Mouse (Mus musculus) ES-Bruce4 (cell line): ENCODE measurements around the gene Ebp. TPM values are rescaled to one million over a fixed set of nuclear protein-coding genes. Genes with fewer than 3 reads are reported as not detected.

Source experiments
- H3K27ac ChIP-seq: 2 replicates; pipeline ENCODE4 v1.5.1; 2012; ENCODE audit warnings: low read length, inconsistent platforms; ENCODE audit not compliant: insufficient read depth
- H3K27me3 ChIP-seq: 2 replicates; pipeline ENCODE4 v1.6.1; 2012; ENCODE audit warnings: mild to moderate bottlenecking, low read length, inconsistent platforms; ENCODE audit not compliant: control insufficient read depth, poor library complexity, insufficient read depth, severe bottlenecking
- H3K36me3 ChIP-seq: 2 replicates; pipeline ENCODE4 v1.6.1; 2012; ENCODE audit warnings: inconsistent platforms, mild to moderate bottlenecking, low read length, moderate library complexity; ENCODE audit not compliant: control insufficient read depth, poor library complexity, insufficient read depth, severe bottlenecking
- H3K4me1 ChIP-seq: one replicate; pipeline ENCODE4 v1.8.1; 2011; ENCODE audit warnings: low read length; ENCODE audit not compliant: control insufficient read depth, insufficient read depth
- H3K4me3 ChIP-seq: 2 replicates; pipeline ENCODE4 v1.5.1; 2011; ENCODE audit warnings: low read depth, mild to moderate bottlenecking, low read length
- H3K9ac ChIP-seq: 2 replicates; pipeline ENCODE4 v1.6.1; 2012; ENCODE audit warnings: low read depth, mild to moderate bottlenecking, inconsistent platforms; ENCODE audit not compliant: poor library complexity, severe bottlenecking
- H3K9me3 ChIP-seq: replicated peaks from 2 replicates; pipeline ENCODE4 v1.6.1; 2012; ENCODE audit warnings: mild to moderate bottlenecking, low read length, inconsistent platforms; ENCODE audit not compliant: control insufficient read depth, poor library complexity, insufficient read depth, severe bottlenecking
- CTCF ChIP-seq: IDR thresholded peaks from one replicate; pipeline ENCODE4 v1.8.1; 2011; ENCODE audit warnings: low read depth, low read length
- EP300 ChIP-seq: IDR thresholded peaks from 2 replicates; pipeline ENCODE4 v1.6.1; 2011; ENCODE audit warnings: low read depth, low read length; ENCODE audit not compliant: insufficient read depth
- POLR2A ChIP-seq: IDR thresholded peaks from one replicate; pipeline ENCODE4 v1.8.1; 2011; ENCODE audit warnings: low read length; ENCODE audit not compliant: insufficient read depth
- polyA plus RNA-seq: library from polyadenylated mRNA; stranded (reverse); fragments of >200 nt; gene quantifications from 2 replicates; pipeline ENCODE4 v1.2.4, GENCODE M21; 2011; ENCODE audit warnings: low read depth; ENCODE audit not compliant: missing spikeins, insufficient read depth, insufficient read length

Gene Ebp
- polyA plus RNA-seq = 57.6 and 59.1 TPM in 2 replicates

DNA sequence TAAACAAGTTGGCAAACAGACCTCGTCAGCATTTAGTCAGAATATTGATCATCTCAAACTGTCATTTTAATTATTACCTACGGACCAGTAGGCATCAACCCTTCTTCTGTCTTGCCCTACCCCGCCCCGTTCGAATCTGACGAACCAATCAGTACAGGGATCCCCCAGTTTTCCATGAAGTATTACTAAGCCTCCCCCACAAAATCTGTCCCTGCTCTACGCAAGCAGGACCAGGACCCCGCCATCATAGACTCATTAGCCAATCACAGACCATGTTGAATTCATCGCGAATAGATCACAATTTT, at the start of gene Ebp:
Gene Ebp (minus strand): TSS at position 94 of the 305 bp plus-strand sequence.
- Histone ChIP-seq H3K9me3 (no peaks in the 10 kb centered on the region), H3K27ac (peak within 1 kb of the TSS; percentile 72), H3K36me3 (no peaks in the 10 kb centered on the region), H3K4me3 (peak within 1 kb of the TSS; percentile 71), H3K27me3 (no peaks in the 10 kb centered on the region), H3K9ac (peak within 1 kb of the TSS; percentile 27), H3K4me1 (peaks cover 2% of the 10 kb centered on the region)
- TF ChIP-seq CTCF (no peak), EP300 (no peak), POLR2A (no peak)

DNA sequence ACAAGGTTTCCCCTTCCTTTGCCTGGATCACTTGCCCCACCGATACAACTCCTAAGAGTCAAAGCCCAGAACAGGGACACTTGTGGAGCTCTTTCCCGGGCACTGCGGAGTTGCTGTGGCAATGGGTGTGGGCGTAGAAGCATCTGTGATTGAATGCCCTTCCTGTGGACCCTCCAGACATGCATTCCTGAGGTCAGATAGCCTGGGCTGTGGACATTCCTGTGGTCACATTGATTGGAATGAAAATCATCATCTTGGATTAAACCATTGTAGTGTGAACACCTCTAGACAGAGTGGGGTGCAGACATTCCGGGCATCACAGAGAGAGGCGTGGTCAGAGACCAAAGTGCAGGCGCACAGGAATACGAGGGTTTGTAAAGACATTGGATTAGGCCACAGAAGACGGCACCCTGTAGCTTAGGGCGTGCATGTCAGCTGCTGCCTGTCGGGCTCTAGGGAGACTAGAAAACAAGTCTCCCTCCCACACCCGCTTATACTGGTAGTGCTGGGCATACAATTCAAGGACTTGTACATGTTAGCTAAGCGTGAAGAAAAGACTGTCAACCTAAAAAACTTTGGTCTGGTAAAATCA, 45.6 kb upstream of the Ebp start:
- no peaks in the 10 kb centered on the region for H3K27me3 ChIP-seq
- no peak overlapping the region for H3K4me3 ChIP-seq
- no peaks in the 10 kb centered on the region for H3K4me1 ChIP-seq
- TF ChIP-seq EP300 = peak; percentile 70; the same call in 1 of the 2 replicates
- TF ChIP-seq POLR2A = no peak
- no peak overlapping the region for H3K9ac ChIP-seq
- H3K27ac ChIP-seq = peak overlapping the region; percentile 67
- H3K9me3 ChIP-seq = no peaks in the 10 kb centered on the region
- H3K36me3 ChIP-seq = no peaks in the 10 kb centered on the region

DNA sequence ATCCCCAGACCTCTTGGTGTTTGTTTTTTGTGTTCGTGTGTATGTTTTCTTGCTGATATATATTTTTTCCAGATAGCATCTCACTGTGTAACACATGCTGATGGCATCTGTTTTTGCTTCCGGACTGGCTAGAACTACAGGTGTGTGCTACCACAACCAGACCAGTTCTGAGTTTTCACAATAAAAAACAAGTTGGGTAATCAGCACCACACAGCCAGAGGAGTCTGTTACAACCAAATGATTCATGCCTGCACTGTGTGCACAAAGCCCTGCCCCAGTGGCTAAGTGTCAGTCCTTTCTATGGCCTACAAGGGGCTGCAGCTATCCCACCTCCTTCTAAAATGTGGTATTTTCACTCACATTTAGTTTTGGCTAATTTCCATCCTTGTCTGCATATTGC, 43.4 kb upstream of the Ebp start:
- H3K36me3 ChIP-seq = no peaks in the 10 kb centered on the region
- no peak overlapping the region for H3K4me3 ChIP-seq
- H3K9me3 ChIP-seq = no peaks in the 10 kb centered on the region
- TF ChIP-seq EP300 (no peak), CTCF (no peak)
- H3K4me1 ChIP-seq = no peaks in the 10 kb centered on the region
- H3K9ac ChIP-seq = no peak overlapping the region
- no peak overlapping the region for H3K27ac ChIP-seq
- H3K27me3 ChIP-seq = no peaks in the 10 kb centered on the region

DNA sequence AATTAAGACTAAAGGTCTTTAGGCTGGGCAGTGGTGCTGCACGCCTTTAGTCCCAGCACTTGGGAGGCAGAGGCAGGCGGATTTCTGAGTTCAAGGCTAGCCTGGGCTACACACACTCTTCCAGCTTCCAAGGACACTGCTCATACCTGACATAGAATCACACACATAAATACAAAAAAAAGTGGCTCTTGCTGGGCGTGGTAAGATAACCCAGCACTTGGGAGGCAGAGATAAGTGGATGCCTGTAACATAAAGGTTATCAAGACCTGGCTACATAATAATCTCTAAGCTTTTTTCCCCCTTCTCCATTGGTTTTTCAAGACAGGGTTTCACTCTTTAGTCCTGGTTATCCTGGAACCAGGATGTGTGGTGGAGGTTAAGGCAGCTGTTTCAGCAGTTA, 40.3 kb upstream of the Ebp start:
- no peaks in the 10 kb centered on the region for H3K36me3 ChIP-seq
- no peak overlapping the region for H3K9ac ChIP-seq
- H3K27ac ChIP-seq = no peak overlapping the region
- H3K9me3 ChIP-seq = no peaks in the 10 kb centered on the region
- no peaks in the 10 kb centered on the region for H3K4me1 ChIP-seq
- no peaks in the 10 kb centered on the region for H3K27me3 ChIP-seq
- H3K4me3 ChIP-seq = no peak overlapping the region
- TF ChIP-seq EP300 (no peak), CTCF (no peak), POLR2A (no peak)

DNA sequence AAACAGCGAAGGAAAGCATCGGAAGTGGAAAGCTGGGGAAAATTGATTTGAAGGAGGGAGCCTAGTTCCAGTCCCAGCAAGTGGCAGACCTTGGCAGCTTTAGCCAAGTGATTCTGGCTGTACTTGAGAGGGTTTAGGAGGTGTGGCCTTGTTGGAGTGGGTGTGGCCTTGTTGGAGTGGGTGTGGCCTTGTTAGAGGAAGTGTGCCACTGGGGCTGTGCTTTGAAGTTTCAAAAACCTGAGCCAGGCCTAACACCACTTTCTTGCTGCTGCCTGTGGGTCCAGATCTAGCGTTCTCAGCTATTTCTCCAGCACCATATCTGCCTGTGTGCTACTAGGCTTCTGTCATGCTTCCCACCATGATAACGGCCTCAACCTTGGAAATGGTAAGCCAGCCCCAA, 37.0 kb upstream of the Ebp start:
- H3K4me3 ChIP-seq = peak overlapping the region; percentile 59; the same call in 1 of the 2 replicates
- H3K27me3 ChIP-seq = no peaks in the 10 kb centered on the region
- no peaks in the 10 kb centered on the region for H3K9me3 ChIP-seq
- H3K9ac ChIP-seq = peak overlapping the region; percentile 37; the same call in 1 of the 2 replicates
- H3K4me1 ChIP-seq = no peaks in the 10 kb centered on the region
- no peak overlapping the region for H3K27ac ChIP-seq
- H3K36me3 ChIP-seq = no peaks in the 10 kb centered on the region
- no peak for TF ChIP-seq CTCF
- no peak for TF ChIP-seq EP300

DNA sequence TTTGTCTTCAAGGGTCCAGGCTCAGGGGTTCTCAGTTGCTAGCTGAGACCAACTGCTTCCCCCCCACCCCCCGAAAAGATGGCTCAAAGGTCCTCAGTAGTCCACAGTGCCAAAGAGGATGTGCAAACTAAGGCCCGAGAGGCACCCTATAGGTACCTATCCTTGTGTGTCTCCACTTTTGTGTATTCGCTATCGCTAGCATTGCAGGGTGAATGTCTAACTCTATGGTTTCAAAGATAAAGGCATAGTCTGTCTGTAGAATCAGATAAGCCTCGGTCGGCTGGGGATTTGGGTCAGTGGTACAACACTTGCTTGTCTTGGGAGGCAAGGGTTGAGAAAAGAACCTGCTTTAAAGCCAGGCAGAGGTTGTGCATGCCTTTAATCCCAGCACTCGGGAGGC, 30.2 kb upstream of the Ebp start:
- Histone ChIP-seq H3K4me1 (peaks cover 2% of the 10 kb centered on the region), H3K4me3 (no peak overlapping the region), H3K36me3 (no peaks in the 10 kb centered on the region), H3K27ac (no peak overlapping the region), H3K9me3 (no peaks in the 10 kb centered on the region), H3K9ac (no peak overlapping the region), H3K27me3 (no peaks in the 10 kb centered on the region; the same call in 1 of the 2 replicates)
- no peak for TF ChIP-seq CTCF
- TF ChIP-seq POLR2A = no peak
- no peak for TF ChIP-seq EP300
